Mouse (Mus musculus): ENCODE results near the gene Wasl. TPM values are rescaled to one million over a fixed set of nuclear protein-coding genes. Genes with fewer than 3 reads are reported as not detected.

Wasl gene
- polyA plus RNA-seq, 2 experiments, result 30.8 to 57.6 TPM

DNA sequence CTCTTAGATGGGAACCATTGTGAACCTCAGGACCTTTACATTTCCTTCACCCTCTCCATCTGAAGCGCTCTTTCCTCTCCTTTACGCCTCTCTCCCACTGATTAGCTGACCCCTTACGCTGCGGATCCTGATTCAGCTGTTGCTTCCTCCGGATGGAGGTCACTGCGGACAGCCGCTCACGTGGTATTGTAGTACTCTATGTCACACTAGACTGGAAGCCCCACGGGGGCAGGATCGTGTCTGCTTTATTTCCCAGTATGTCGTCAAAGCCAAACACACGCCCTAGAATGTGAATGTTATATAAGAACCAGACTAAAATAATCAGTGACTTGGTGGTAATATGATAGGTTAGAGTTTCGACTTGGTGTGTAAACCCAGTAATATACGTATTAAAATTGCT, 92.4 kb downstream of the Wasl start:
- no peak overlapping the region for H3K4me2 ChIP-seq (replicated peaks; ENCODE audit: low read depth, low read length, severe bottlenecking)
- no peaks in the 10 kb centered on the region for H3K4me1 ChIP-seq (ENCODE audit: control insufficient read depth, insufficient read depth, low read length)
- ATAC-seq (ENCODE audit: low FRiP score, low read depth) (no peak), DNase-seq (ENCODE audit: low spot score) (no peak)
- 85% methylated on average over 14 of the region's 14 CpGs for WGBS
- no peak overlapping the region for H3K27ac ChIP-seq (replicated peaks; ENCODE audit: low read depth, low read length)
- no peaks in the 10 kb centered on the region for H3K36me3 ChIP-seq (ENCODE audit: control insufficient read depth, insufficient read depth, low read length)
- no peak for TF ChIP-seq POLR2A (IDR thresholded peaks at IDR 0.05; ENCODE audit: borderline replicate concordance, extremely low read depth, insufficient read depth, insufficient read length)
- H3K27me3 ChIP-seq (ENCODE audit: control insufficient read depth, insufficient read depth, low read length), result no peaks in the 10 kb centered on the region
- no peak overlapping the region for H3K4me3 ChIP-seq (replicated peaks; ENCODE audit: low read length)
- no peaks in the 10 kb centered on the region for H3K9me3 ChIP-seq (ENCODE audit: control insufficient read depth, low read length)
- no peak overlapping the region for H3K9ac ChIP-seq (ENCODE audit: low read depth, low read length, severe bottlenecking)

DNA sequence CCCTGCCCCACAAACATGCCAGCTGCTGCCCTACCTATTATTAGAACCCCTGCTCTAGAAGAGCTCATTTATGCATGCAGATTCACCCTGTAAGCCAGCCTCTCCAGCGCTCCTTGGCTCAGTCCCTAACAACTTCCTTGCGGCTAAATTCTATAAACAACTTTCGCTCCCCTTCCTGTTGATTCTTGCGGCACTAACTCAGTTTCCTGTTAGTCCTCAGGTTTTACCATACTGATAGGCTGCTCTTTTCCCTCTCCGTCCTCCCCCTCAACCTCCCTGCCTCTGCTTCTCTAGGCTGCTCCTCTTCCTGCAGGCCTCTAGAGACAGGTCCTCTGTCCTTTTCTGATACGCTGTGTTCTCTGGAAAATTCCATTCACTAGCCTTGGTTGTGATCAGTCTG, 93.7 kb downstream of the Wasl start:
- ATAC-seq (ENCODE audit: low FRiP score, low read depth) (no peak), DNase-seq (ENCODE audit: low spot score) (no peak)

GRCm38 (mm10) chr6:24570278-24570677, 94.5 kb downstream of the Wasl start:
- H3K27ac ChIP-seq (replicated peaks; ENCODE audit: low read depth, low read length), result no peak overlapping the region
- H3K4me1 ChIP-seq (ENCODE audit: control insufficient read depth, insufficient read depth, low read length), result no peaks in the 10 kb centered on the region
- 69% methylated on average over 11 of the region's 11 CpGs for WGBS
- no peak overlapping the region for H3K4me2 ChIP-seq (replicated peaks; ENCODE audit: low read depth, low read length, severe bottlenecking)
- H3K36me3 ChIP-seq (ENCODE audit: control insufficient read depth, insufficient read depth, low read length), result no peaks in the 10 kb centered on the region
- H3K27me3 ChIP-seq (ENCODE audit: control insufficient read depth, insufficient read depth, low read length), result no peaks in the 10 kb centered on the region
- H3K9ac ChIP-seq (ENCODE audit: low read depth, low read length, severe bottlenecking), result no peak overlapping the region
- H3K9me3 ChIP-seq (ENCODE audit: control insufficient read depth, low read length), result no peaks in the 10 kb centered on the region
- TF ChIP-seq POLR2A (IDR thresholded peaks at IDR 0.05; ENCODE audit: borderline replicate concordance, extremely low read depth, insufficient read depth, insufficient read length), result no peak
- ATAC-seq (ENCODE audit: low FRiP score, low read depth) (no peak), DNase-seq (ENCODE audit: low spot score) (no peak)
- H3K4me3 ChIP-seq (replicated peaks; ENCODE audit: low read length), result no peak overlapping the region

More for the DNA sequence above, 93.7 kb downstream of the Wasl start:
- WGBS, result 77% methylated on average over 6 of the region's 6 CpGs
- Histone ChIP-seq H3K27me3 (ENCODE audit: control insufficient read depth, insufficient read depth, low read length) (no peaks in the 10 kb centered on the region), H3K9me3 (ENCODE audit: control insufficient read depth, low read length) (no peaks in the 10 kb centered on the region), H3K9ac (ENCODE audit: low read depth, low read length, severe bottlenecking) (no peak overlapping the region), H3K4me3 (replicated peaks; ENCODE audit: low read length) (no peak overlapping the region), H3K4me2 (replicated peaks; ENCODE audit: low read depth, low read length, severe bottlenecking) (no peak overlapping the region), H3K36me3 (ENCODE audit: control insufficient read depth, insufficient read depth, low read length) (no peaks in the 10 kb centered on the region), H3K27ac (replicated peaks; ENCODE audit: low read depth, low read length) (no peak overlapping the region), H3K4me1 (ENCODE audit: control insufficient read depth, insufficient read depth, low read length) (no peaks in the 10 kb centered on the region)
- TF ChIP-seq POLR2A (IDR thresholded peaks at IDR 0.05; ENCODE audit: borderline replicate concordance, extremely low read depth, insufficient read depth, insufficient read length), result no peak

DNA sequence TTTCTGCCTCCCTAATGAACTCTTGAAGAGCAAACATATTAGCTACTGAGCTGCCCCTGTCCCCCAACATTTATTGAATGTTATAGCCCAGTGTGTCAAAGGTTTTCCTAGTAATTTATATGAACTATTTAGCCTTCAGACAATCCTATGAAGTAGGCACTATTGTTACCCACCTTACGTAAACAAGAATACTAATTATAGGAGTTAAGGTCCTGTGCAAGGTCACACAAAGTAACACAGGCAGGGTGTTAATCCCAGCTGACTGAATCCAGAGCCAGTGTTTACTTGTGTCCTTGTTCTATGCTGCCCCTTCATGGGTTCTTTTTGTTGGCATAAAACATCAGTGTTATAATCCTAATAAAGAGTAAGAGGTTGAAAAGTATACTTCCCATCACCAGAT, 95.1 kb downstream of the Wasl start:
- H3K9ac ChIP-seq (ENCODE audit: low read depth, low read length, severe bottlenecking), result no peak overlapping the region
- WGBS, result 61% methylated on average over 1 of the region's 1 CpGs
- no peak overlapping the region for H3K4me3 ChIP-seq (replicated peaks; ENCODE audit: low read length)
- DNase-seq (ENCODE audit: low spot score) (no peak), ATAC-seq (ENCODE audit: low FRiP score, low read depth) (no peak)
- no peaks in the 10 kb centered on the region for H3K9me3 ChIP-seq (ENCODE audit: control insufficient read depth, low read length)
- no peaks in the 10 kb centered on the region for H3K36me3 ChIP-seq (ENCODE audit: control insufficient read depth, insufficient read depth, low read length)
- TF ChIP-seq POLR2A (IDR thresholded peaks at IDR 0.05; ENCODE audit: borderline replicate concordance, extremely low read depth, insufficient read depth, insufficient read length), result no peak
- no peaks in the 10 kb centered on the region for H3K4me1 ChIP-seq (ENCODE audit: control insufficient read depth, insufficient read depth, low read length)
- H3K4me2 ChIP-seq (replicated peaks; ENCODE audit: low read depth, low read length, severe bottlenecking), result no peak overlapping the region
- H3K27ac ChIP-seq (replicated peaks; ENCODE audit: low read depth, low read length), result no peak overlapping the region
- H3K27me3 ChIP-seq (ENCODE audit: control insufficient read depth, insufficient read depth, low read length), result no peaks in the 10 kb centered on the region

GRCm38 (mm10) chr6:24568963-24569362, 95.8 kb downstream of the Wasl start:
- DNase-seq (ENCODE audit: low spot score) (no peak), ATAC-seq (ENCODE audit: low FRiP score, low read depth) (no peak)
- H3K9me3 ChIP-seq (ENCODE audit: control insufficient read depth, low read length), result no peaks in the 10 kb centered on the region
- H3K36me3 ChIP-seq (ENCODE audit: control insufficient read depth, insufficient read depth, low read length), result no peaks in the 10 kb centered on the region
- no peaks in the 10 kb centered on the region for H3K4me1 ChIP-seq (ENCODE audit: control insufficient read depth, insufficient read depth, low read length)
- H3K9ac ChIP-seq (ENCODE audit: low read depth, low read length, severe bottlenecking), result no peak overlapping the region
- 84% methylated on average over 5 of the region's 5 CpGs for WGBS
- no peak overlapping the region for H3K27ac ChIP-seq (replicated peaks; ENCODE audit: low read depth, low read length)
- TF ChIP-seq POLR2A (IDR thresholded peaks at IDR 0.05; ENCODE audit: borderline replicate concordance, extremely low read depth, insufficient read depth, insufficient read length), result no peak
- no peak overlapping the region for H3K4me3 ChIP-seq (replicated peaks; ENCODE audit: low read length)
- H3K27me3 ChIP-seq (ENCODE audit: control insufficient read depth, insufficient read depth, low read length), result no peaks in the 10 kb centered on the region
- H3K4me2 ChIP-seq (replicated peaks; ENCODE audit: low read depth, low read length, severe bottlenecking), result no peak overlapping the region

DNA sequence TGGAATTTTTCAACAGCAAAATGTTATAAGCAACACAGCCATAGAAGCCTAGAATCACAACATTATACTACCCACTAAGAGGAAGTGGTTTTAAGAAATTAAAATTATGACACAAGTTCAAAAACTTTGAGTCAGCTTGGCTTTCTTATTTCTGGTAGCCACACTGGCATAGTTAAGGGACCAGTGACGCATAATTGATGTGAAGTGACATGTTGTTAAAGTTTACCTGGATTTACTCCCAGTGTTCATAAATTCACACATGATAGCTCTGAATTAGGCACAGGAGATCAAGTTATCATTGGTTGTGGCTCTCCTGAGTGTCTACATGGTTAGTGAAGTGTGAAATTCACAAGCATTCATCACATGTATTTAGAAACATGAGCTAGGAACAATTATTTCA, 99.9 kb downstream of the Wasl start:
- H3K36me3 ChIP-seq (ENCODE audit: control insufficient read depth, insufficient read depth, low read length), result no peaks in the 10 kb centered on the region
- H3K9ac ChIP-seq (ENCODE audit: low read depth, low read length, severe bottlenecking), result no peak overlapping the region
- 77% methylated on average over 1 of the region's 1 CpGs for WGBS
- H3K4me2 ChIP-seq (replicated peaks; ENCODE audit: low read depth, low read length, severe bottlenecking), result no peak overlapping the region
- no peak for ATAC-seq (ENCODE audit: low FRiP score, low read depth)
- no peaks in the 10 kb centered on the region for H3K4me1 ChIP-seq (ENCODE audit: control insufficient read depth, insufficient read depth, low read length)
- H3K9me3 ChIP-seq (ENCODE audit: control insufficient read depth, low read length), result no peaks in the 10 kb centered on the region
- H3K4me3 ChIP-seq (replicated peaks; ENCODE audit: low read length), result no peak overlapping the region
- no peaks in the 10 kb centered on the region for H3K27me3 ChIP-seq (ENCODE audit: control insufficient read depth, insufficient read depth, low read length)
- DNase-seq (ENCODE audit: low spot score), result no peak
- H3K27ac ChIP-seq (replicated peaks; ENCODE audit: low read depth, low read length), result no peak overlapping the region
- TF ChIP-seq POLR2A (IDR thresholded peaks at IDR 0.05; ENCODE audit: borderline replicate concordance, extremely low read depth, insufficient read depth, insufficient read length), result no peak
